Mouse (Mus musculus) small intestine, adult 10 weeks (tissue): ENCODE measurements around the gene Loxl1. TPM values are rescaled to one million over a fixed set of nuclear protein-coding genes. Genes with fewer than 3 reads are reported as not detected.

Experiments used
- polyA plus RNA-seq: library from polyadenylated mRNA; stranded (reverse); fragments of 350-450 nt; fragmentation: Illumina TruSeq; extraction: RNeasy Lipid Tissue Mini Kit (QIAGEN cat#74804); gene quantifications from one replicate; pipeline ENCODE4 v1.2.3, GENCODE M21; 2014; ENCODE audit warnings: low replicate concordance

Gene Loxl1
- 0.19 TPM for polyA plus RNA-seq

DNA sequence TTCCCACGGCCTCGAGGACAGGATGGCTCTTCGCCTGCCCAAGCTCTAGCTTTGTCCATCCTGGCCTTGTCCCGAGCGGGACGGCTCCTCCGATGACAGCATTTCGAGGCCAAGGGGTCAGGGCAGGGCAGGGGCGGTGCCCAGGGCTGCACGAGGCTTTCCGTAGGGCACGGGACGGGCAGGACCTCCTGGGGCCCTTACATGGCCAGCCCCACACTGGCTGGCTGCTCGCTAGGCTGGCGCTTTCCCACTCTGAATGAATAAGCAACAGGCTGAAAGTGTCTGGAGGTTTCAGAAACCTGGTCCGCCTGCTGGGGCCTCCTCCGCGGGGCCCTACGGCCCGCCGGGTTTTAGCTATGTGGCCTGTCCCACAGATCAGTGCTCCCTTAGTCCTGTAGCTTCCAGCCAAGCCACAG, at the start of gene Loxl1:
Gene Loxl1 (minus strand): TSS at position 243 of the 416 bp plus-strand sequence.

DNA sequence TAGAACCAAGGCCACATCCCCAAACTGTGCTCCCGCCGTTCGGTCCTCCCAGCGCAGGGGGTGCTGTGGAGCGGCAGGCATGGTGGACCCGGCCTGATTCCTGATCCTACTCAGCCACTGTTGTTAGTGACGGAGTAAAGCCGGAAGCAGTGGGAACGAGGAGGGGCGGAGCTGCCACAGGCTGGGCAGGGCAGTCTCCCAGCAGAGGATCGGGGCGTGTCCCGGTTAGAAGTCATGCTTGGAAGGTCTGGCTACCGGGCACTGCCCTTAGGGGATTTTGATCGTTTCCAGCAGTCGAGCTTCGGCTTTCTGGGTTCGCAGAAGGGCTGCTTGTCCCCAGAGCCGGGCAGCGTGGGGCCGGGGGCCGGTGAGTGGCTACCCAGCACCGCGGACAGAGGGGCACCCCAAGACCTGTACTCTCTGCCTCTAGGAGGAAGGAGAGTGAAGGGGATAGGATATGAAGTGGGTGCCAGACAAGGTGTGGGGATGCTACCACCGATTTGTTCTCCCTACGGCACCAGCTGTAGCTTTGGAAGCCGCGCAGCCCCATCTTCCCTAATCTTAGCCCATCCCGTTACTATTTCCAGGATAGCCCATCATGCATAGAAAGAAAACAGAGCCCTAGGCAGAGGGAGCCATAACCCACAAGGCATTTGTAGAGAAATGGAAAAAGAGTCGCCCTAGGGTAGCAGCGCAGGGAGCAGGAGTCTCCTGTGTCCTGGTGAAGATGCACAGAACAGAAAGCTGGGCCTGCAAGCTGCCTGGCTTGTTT, 59.8 kb downstream of the Loxl1 start, which contains the start of gene Stoml1:
Gene Stoml1 (plus strand): TSS at position 132 of the 772 bp plus-strand sequence.

DNA sequence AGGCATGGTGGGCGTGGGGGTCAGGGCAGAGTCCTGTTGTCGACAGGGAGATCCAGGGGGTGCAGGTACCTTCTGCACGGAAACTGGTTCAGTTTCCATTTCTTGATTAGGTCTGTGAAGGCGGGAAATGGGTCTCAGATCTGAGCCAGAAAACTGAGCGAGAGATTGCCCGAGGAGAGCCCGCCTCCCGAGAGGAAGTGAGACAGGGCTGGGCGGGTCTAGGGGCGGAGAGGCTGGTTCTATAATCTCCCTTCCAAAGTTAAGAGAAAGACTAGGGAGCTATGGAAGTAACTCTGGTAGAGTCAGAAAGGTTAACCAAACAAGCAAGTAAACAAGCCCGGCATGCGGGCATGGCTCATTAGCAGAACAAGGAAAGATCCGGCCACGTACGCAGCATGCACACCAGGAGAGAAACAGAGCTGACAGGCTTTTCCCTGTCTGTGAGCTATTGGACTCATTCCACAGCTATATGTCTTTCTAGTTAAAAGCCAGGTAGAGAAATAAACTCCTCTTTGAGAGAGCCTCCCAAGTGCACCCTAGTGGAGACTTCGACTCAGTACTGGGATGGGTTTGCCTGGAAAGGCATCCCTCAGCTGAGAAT, 63.3 kb downstream of the Loxl1 start, which contains the start of gene Pml:
Gene Pml (minus strand): TSS at position 195 of the 601 bp plus-strand sequence.

Other genes with a start within 250 kb of the Loxl1 start
- not detected for gene Stra6, start 249.4 kb downstream of the Loxl1 start, polyA plus RNA-seq
- gene Ccdc33, start 194.4 kb downstream of the Loxl1 start, polyA plus RNA-seq, result not detected
- gene Islr, start 108.9 kb downstream of the Loxl1 start, polyA plus RNA-seq, result 0.67 TPM
- gene Islr2, start 108.9 kb downstream of the Loxl1 start, polyA plus RNA-seq, result not detected
- gene Pml, start 63.4 kb downstream of the Loxl1 start, polyA plus RNA-seq, result 3.6 TPM
- gene Stoml1, start 60.0 kb downstream of the Loxl1 start, polyA plus RNA-seq, result 6.9 TPM
- gene Tbc1d21, start 57.3 kb upstream of the Loxl1 start, polyA plus RNA-seq, result not detected
- gene Insyn1, start 175.4 kb upstream of the Loxl1 start, polyA plus RNA-seq, result not detected
- 1.0 TPM for gene Cd276, start 242.3 kb upstream of the Loxl1 start, polyA plus RNA-seq